Mouse (Mus musculus) MEL (cell line): ENCODE measurements around the gene Gm28374.

Source experiments
- CTCF ChIP-seq, 3 experiments: IDR thresholded peaks in 2 of 3; conservative IDR thresholded peaks in 1 of 3; 2 replicates each; pipeline ENCODE4 v1.5.1; 2011 to 2012; ENCODE audit warnings: low read length in 3 of 3, low read depth in 2 of 3, mild to moderate bottlenecking in 2 of 3, improper control_type of control experiment in 1 of 3, inconsistent platforms in 1 of 3, mixed read lengths in 1 of 3, moderate library complexity in 1 of 3; ENCODE audit not compliant: control insufficient read depth in 1 of 3, insufficient read depth in 1 of 3, poor library complexity in 1 of 3, severe bottlenecking in 1 of 3
- UBTF ChIP-seq: IDR thresholded peaks from 2 replicates; pipeline ENCODE4 v1.6.1; 2012; ENCODE audit warnings: low read depth, mild to moderate bottlenecking, inconsistent platforms, low read length, improper control_type of control experiment, moderate library complexity, borderline replicate concordance; ENCODE audit not compliant: insufficient read depth

GRCm38 (mm10) chr19:6029426-6029825 is 52.6 kb downstream of the Gm28374 start:
- no peak for TF ChIP-seq CTCF (IDR thresholded peaks at IDR 0.05 in 2 of 3, conservative IDR thresholded peaks at IDR 0.05 in 1 of 3; ENCODE audit: control insufficient read depth in 1 of 3, insufficient read depth in 1 of 3, low read depth in 2 of 3, low read length in 3 of 3, poor library complexity in 1 of 3, severe bottlenecking in 1 of 3)
- TF ChIP-seq UBTF: no peak
